Mouse (Mus musculus): ENCODE measurements around the gene Sh2d1b1.

Gene Sh2d1b1

GRCm38 (mm10) chr1:170324312-170324711, 47.2 kb downstream of the Sh2d1b1 start:
- no peak for DNase-seq (ENCODE audit: low spot score in 2 of 2)

DNA sequence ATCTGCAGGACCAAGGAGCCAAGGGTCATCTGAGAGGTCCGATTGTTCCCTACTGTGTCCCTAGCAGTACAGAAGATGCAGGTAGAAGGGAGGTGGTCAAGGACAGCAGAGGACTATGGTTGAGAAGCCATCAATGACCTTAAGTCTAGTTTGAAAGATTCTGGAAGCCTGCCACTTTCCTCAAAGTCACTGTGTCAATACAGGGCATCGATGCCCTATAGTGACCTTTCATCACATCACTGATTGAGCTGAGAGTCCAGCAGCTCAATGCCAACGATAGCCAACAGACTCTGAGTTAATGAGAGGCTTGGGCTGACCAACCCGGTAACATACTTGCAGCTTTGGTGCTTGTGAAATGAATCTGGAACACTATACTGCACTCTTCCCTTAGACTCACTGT, 48.2 kb downstream of the Sh2d1b1 start:
- DNase-seq (ENCODE audit: low spot score in 2 of 2) = no peak

- DNase-seq (ENCODE audit: low spot score in 2 of 2) = no peak
These were observed 54.8 kb downstream of the Sh2d1b1 start for GRCm38 (mm10) chr1:170331926-170332325.

DNA sequence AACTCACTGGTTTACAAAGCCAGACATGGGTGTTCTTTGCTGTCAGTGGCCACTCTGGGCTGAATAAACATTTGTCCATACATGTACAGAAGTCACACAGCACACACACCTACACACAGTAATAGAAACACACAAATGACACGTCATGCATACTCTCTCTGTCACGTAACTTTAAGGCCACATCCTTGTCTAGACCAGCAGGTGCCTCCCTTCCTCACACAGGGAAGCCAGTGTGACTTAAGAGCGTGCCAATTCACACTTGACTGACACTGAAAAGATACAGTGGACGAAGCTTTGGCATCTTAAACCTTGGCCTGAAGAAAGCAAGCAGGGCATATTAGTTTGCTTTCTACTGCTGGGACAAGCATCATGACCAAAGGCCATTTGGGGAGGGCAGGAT, 55.7 kb downstream of the Sh2d1b1 start:
- DNase-seq (ENCODE audit: low spot score in 2 of 2) = no peak
